Mouse (Mus musculus) regulatory T cell (primary cell): ENCODE data around the gene Irf2bp2.

Experiments
- in situ Hi-C: fragments of 300-600 bp; cut with MboI, MseI; formaldehyde crosslinking; loops from one replicate; pipeline ENCODE4 v1.15.1; 2025; ENCODE audit warnings: high pct_unique_total_duplicates

Irf2bp2 gene

DNA sequence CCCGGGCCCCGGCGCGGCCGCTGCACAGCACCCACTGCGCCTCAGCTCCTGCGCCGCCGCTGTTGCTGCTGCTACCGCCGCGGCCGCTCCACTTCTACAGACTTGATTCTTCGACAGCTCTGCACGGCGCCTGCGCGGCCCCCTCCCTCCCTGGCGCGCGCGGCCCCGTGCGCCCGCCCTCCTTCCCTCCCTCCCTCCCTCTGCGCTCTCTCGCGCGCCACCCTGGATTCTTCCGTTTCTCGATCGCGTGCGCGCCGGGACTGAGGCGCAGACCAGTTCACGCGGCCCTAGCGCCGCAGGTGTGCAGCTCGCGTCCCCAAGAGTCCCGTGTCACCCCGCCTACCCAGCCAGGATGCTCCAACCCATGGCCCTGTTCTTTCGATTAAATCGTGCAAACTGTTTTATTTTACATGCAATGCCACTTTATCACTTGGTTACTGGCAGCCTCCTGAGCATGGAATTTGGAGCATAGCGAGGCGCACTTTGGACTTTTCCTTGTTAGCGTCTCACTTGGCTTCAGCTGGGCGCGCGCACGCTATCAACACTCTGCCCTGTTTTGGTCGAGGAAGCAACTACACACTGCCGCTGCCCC lies at the start of gene Irf2bp2:
Gene Irf2bp2, minus strand, starts transcription at position 98 of the 592 bp plus-strand sequence.
- in situ Hi-C loops, result no loop called here

DNA sequence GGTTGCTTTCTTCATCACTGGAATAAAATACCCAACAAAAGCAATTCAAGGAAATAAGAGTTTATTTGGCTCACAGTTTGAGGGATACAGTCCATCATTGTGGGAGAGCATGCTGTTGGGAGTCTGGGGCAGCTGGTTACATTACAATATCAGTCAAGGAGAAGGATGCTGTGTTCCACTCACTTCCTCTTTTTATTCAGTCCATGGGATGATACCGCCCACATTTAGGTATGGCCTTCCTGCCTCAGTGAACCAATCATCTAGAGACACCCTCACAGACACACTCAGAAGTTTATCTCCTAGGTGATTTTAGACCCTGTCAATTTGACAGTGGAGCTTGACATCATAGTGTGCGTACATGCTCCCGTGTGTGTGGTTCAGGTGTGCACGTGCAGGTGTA lies 48.9 kb upstream of the Irf2bp2 start:
- in situ Hi-C loops, result no loop called here

DNA sequence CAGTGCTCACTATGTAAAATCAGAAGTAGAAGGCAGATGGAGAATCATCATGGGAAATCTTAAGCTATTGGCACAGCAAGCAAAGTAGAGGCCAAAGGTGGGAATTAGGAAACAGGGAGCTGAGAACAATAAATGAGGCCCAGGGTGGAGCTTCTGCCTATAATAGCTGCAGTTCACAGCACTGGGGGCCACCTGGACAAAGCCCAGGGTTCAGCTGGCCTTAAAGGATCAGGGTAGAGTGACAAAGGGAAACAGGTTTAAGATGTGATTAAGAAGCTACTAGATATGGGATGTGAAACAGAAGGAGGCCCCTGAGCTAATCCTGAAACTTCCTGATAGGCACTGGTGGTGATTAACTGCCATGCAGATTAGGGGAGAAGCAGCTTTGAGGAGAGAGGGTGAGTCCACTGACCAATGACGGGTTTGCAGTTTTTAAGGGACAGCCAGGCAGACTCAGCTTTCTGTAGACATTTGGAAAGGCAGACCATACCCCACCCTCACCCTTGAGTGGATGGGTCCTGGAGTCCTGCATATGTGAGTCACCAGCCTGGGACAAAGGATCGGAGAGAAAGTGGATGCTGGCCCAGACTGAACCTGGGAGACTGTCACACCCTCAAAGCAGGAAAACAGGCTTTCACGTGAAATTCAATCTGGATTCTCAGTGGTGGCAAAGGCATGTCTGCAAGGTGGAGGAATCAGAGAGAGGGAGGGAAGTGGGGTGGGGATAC lies 47.9 kb upstream of the Irf2bp2 start:
- in situ Hi-C loops, result no loop called here

DNA sequence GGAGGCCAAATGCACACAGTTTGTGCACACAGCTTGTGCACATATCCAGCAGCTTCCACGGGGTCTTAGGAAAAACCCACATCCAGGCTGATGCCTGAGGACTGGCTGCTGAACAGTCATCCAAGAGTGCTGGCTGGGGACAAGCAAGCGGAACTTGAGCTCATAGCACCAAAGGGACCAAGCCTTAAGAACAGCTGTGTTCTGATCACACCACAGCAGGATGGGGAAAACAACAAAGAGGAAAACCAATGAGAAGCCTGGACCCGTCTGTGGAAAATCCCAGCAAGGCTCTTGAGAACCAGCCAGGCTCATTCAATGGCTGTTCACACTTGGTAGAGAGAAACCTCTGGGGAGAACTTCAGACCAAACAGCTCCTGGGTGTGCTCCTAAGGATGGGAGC lies 45.4 kb upstream of the Irf2bp2 start:
- in situ Hi-C loops, result no loop called here

DNA sequence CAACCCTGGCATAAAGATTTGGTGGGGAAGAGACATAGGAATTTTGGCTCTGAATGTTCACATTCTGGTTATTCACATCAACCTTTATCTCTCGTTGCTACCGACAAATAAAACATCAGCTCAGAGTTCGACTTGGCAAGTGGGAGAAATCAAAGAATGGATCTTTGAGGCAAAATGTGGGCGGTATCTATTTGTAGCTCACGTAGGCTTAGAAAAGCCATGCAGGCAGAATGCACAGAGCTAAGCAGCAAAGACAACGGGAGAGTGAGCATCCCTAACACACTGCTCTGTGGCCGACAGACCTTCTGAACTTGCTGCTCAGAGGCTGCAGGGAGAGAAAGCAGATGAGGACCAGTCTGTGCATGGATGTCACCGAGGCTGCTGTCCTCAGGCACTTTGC lies 44.2 kb upstream of the Irf2bp2 start:
- in situ Hi-C loops, result no loop called here

DNA sequence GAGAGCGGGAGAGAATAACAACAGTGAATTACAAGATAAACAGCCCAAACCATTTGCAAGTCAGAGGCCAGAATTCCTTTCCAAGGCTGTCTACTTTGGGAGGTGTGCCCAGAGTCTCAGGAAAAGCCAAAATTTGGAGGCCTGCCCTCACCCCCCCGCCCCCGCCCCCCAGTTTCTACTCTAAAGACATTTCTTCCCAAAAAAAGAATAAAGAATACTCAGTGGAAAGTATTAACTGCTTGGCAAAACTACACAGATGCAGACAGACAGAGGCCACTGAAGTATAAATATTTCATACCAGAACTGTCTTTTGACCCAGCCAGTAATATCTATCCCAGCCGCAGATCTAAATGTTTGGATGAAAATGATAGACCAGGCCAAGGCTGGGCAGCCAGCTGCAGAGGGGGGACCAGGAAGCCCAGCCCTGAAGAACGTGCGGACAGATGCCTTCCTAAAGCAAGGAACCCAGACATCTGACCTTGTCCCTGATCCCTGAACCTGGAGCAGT lies 40.8 kb upstream of the Irf2bp2 start:
- in situ Hi-C loops, result no loop called here

DNA sequence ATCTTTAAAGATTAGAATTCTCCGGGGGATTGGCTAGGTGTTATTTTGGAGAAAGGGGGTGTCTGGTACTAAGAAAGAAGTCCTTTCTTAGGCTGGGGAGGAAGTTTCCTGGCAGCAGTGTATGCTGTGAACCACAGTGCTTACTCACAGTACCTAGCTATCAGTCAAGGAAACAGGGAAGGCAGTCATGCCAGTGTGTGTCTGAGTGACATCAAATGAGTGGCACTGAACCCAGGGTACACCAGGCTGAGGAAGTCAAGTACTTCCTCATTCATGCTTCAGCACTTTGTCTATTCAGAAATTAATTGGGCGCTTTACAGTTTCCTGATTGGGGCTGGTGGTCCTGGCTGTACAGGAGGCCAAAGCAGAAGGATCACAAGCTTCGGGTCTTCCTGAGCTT lies 34.8 kb upstream of the Irf2bp2 start:
- in situ Hi-C loops, result no loop called here

DNA sequence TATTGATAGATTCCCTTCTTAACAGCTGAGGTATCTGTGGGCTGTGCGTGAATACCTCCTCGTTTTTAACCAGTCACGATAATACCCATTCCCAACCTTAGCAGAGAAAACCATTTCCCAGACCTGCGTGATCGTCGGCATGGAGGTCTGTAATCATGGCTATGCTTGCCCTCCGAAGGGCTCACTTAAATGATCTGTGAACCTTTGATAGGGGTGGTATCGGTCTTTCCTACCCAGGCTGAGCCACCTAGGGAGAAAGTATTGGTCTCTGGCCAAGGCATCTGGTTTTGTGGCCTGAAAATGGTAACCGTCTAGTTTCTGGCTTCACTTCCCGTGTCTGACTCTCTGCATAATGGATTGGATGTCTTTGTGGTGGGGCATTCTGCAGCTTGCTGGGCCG lies 32.6 kb upstream of the Irf2bp2 start:
- in situ Hi-C loops, result no loop called here

DNA sequence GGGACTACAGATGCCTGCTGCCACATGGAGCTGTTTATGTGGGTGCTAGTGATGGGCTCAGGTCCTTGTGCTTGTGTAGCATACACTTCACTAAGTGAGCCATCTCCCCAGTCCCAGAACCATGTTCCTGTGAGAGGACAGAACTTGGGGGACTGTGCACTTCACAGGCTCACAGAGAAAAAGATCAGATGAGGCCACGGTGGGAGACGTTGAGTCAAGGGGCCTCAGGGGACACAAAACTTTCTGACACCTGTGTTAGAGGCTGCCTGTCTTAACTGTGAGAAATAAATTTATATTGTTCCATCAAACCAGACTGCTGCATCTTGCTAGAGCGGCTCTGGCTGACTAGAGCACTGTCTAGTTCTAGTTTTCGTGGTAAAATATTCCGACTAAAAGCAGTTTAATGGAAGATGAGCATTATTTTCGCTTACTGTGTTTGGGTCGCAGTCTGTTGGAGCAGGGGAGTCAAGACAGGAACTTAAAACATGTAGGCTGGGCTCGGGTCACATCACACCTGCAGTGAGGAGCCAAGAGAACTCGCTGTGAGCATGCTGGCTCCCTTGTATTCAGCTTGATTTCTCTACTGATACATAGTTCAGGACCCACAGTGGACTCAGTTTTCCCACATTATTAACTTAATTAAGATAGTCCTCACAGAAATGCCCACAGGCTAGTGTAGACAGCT lies 28.5 kb upstream of the Irf2bp2 start:
- in situ Hi-C loops, result no loop called here

DNA sequence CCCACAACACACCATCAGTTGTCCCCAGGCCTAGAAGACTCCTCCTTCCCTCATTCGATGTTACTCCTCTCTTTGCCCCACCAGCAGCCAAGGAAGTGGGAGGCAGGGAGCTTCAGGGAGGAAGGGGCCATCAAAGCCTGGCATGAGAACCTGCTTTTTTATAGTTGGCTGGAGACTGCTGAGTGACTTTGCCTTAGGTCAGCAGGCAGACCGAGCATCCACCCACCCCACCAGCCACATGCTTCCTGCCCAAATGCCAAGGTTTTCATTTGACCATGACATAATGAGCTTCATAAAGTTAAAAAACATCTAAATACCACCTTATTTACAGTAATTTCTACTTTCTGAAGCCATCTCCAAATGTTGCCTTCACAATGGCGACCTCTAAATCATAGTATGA lies 26.9 kb upstream of the Irf2bp2 start:
- in situ Hi-C loops, result no loop called here

DNA sequence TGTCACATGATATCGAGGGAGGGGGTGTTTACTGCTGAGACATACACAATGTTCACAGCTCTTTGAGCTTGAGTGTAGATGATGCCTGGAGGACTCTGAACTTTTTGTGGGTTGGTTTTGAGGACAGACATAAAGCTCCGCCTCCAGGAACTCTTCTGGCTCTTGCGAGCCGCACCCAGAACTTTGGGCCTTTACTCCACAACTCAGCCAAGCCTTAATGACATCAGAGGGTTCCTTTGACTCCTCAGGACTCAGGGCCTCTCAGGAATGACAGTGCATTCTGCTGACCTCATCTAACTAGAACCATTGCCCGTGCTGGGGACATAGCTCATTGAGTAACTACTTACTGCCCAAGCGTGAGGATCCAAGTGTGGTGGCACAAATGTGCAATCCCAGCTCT lies 25.7 kb upstream of the Irf2bp2 start:
- in situ Hi-C loops, result loop anchor here (5.0 kb wide), 1 partner anchor 43 kb away; no protein-coding TSS in a partner anchor

DNA sequence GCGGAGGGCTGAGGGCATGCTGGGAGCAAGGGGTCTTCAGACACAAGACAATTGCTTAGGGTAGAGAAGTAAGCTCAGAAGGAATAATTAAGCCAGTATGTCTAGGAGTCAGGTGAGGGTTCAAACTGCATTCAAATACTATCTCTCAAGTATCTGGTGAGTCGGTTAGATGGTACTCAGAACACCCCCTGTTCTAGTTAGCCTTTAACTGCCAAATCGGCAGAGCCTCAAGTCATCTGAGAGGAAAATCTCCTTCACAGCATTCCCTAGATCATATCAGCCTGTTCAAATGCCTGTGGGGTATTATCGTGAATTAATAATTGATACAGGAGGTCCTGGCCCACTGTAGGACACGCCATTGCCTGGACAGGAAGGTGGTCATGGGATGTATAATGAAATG lies 23.9 kb upstream of the Irf2bp2 start:
- in situ Hi-C loops, result loop anchor here (5.0 kb wide), 1 partner anchor 45 kb away; no protein-coding TSS in a partner anchor

DNA sequence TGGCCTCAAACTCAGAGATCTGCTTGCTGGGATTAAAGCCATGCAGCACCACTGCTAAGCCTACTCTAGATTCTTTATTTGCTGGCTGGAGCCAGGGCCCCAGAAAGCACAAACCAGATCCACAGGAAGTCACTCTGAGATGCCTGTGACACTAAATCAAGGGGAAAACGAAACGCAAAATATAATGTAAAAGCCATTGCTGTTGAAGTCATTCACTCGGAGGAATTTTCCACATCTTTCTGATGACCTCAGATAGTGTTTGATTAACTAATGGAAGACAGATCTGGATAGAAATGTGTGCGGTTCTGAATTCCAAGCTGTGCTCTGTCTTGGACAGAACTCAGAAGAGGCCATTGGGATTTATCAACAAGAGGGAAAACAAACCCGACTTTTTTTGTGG lies 22.9 kb upstream of the Irf2bp2 start:
- in situ Hi-C loops, result loop anchor here (5.0 kb wide), 1 partner anchor 46 kb away; no protein-coding TSS in a partner anchor

DNA sequence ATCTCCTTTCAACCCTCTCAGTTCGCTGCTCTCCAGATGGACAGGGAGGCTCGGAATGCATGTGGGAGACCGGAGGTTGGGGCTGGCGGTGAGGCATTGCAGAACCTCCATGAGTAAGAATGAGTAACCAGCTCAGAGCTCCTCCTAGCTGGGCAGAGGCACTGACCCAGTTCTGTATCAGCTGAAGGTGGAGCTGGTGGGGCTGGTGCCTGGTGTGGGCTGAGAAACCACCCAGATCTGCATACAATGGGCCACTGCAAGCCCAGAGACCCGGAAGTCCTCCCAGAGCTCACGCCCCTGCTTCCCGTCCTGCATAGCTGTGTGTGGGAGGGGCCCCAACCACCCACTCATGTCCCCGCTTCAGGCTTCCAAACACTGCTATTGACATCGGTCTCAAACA lies 22.0 kb upstream of the Irf2bp2 start:
- in situ Hi-C loops, result loop anchor here (5.0 kb wide), 1 partner anchor 47 kb away; no protein-coding TSS in a partner anchor

DNA sequence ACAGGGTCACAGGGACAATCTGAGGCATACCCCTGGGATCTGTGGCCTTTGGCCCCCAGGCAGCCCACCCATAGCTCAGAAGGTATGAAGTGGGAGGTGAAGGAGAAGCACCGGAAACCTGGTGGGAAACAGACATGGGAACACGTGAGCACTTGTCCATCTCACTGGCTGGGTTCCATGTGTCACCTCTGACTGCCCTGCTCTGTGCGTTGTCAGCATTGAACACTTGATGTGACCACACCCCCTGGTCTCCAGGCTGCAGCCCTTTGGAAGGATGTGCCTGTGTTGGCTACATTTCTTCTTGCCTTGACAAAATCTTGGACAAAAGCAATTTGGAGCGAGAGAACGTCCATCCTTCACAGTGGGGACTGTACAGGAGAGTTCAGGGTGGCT lies 20.9 kb upstream of the Irf2bp2 start:
- in situ Hi-C loops, result loop anchor here (5.0 kb wide), 1 partner anchor 48 kb away; no protein-coding TSS in a partner anchor

DNA sequence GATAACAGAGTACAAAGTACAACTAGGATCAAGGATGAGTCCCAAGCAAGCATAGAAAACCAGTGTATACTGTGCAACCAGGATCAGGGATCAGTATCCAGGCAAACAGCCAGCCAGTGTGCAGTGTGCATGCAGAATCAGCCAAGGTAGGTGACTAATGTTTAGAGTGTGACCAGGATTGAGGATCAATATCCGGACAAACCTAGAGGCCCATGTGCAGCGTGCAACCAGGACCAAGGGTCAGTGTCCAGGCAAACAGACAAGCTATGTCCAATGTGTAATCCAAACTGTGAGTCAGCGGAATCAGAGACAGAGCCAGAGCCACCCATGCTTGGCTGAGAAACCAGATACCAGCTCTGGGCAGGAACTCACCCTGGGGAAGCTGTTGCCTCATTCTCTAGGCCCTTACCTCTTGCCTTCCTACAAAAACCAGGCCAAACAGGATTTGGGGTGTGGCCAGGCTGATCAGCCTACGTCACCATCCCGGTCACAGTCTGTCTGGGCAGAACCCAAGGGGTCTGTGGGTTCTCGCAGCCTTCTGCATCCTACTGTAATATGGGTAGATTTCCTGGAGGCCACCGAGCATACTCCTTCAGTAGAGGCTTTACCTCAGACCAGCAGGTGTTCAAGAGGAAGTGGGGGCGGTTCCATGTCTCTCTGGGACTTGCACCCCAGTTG lies 20.4 kb upstream of the Irf2bp2 start:
- in situ Hi-C loops, result no loop called here

DNA sequence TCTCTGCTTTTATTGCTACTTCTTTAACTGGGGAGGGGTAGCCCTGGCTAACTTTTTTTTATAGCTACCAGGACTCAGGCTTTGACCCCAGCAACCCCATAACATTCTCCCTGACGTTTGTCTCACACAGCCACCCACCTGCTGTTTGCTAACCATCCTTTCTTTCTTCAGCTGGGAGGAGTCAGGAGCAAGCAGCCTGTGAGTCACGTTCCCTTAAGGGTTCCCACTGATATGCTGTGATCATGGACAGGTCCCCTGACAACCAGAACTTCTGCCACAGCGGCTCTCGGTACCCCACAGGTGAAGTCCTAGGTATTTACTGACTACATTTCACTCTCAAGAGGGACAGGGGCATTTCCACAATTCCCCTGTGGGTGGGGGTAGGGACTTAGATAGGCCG lies 19.4 kb upstream of the Irf2bp2 start:
- in situ Hi-C loops, result no loop called here

DNA sequence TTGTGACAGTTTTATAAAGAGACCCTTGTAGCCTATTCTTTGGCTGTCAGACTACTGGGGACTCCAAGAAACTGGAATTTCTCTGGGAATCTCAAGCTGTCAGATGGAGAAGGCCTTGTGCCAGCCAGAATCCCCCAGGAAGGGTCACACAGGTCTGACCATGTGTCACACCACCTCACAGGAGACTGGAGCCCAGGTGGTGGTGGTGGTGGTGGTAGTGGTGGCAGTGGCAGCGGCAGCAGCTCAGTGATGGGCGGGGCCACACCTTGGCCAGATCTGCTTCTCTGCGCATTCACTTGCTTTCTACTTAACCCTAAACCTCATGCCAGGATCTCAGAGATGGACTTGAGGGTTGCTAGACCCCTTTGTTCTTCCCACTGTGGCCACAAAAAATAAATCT lies 19.0 kb upstream of the Irf2bp2 start:
- in situ Hi-C loops, result no loop called here

DNA sequence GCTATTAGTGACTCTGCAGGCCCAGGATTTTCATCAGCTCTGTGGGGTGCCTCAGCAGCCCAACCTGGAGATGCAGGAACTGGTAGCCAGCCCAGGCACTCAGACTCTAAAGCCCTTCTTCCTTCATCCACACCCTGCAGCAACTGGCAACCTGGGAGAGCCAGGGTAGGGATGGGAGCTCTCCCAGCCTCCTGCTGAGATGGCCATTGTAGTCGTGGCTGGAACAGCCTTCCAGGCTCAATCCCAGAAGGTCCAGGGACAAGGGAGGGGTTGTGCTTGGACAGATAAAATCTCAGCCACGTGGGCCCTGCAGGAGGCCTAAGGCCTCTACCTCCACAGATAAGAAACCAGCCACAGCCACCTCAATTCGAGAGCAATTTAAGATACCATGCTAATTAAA lies 16.9 kb upstream of the Irf2bp2 start:
- in situ Hi-C loops, result no loop called here

DNA sequence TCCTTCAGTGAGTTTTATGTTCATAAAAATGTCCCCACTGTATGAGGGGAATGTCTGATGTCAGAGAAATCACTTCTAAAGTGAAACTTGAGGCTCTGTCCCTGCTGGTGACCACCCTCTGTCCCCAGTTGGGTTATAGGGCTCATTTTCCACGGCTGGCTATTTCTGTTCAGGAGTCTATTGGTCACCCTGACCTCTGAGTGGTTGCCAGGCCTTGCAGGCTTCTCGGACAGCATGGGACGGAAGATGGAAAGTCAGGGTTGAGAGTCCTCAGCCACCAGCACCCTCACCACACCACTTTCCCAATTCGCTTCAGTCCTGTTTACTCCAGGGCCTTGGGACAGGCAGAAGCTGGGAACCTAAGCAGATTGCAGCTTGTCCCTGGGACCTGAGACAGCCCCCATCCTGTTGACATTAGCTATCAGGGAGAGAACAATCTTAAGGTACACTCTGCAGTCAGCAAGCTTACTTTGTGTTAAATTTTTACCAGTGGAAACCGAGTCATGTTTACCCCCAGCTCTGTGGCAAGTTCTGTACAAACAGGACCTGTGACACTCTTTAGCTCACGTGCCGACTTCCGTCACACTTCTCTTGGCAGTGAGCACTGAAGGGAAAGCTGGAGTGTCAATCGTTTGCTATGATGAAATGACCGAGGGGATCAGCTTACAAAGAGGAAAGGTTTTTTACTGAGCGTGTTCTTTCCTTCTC lies 15.9 kb upstream of the Irf2bp2 start:
- in situ Hi-C loops, result no loop called here

DNA sequence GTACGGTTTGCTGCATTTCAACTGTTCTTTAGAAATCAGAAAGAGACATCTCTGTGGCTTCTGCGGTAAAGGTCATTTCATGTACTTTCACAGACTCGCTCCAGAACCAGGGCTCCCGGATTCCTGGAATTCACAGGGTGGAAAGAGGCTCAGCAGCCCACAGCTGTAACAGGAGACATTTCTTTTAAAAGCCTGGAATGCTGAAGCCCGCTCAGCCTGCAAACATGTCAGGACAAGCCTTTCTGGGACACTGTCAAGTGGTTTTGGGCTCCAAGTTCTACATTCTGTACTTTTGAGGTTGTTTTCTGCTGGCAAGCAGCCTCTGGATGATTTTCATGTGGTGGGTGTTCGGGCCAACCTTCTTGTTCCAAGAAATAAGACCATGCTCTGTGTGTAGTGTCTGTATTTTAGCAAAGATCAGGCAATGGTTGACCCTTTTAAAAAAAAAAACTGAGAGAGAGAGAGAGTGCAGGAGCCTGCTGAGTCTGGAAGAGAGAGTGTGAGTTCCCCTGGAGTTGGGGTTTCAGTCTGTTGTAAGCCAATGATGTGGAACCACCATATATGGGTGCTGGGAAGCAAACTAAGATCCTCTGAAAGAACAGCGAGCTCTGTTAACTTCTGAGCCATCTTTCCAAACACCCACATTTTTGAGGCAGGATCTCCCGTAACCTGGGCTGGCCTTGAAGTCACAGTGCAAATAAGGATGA lies 9.6 kb upstream of the Irf2bp2 start:
- in situ Hi-C loops, result no loop called here
